Mouse (Mus musculus): ENCODE results near the gene A630001G21Rik. TPM values are rescaled to one million over a fixed set of nuclear protein-coding genes. Genes with fewer than 3 reads are reported as not detected.

Gene A630001G21Rik
- polyA plus RNA-seq, 1 experiment from 2014 or later = 1.8 TPM

- H3K27ac ChIP-seq (ENCODE audit: low read depth, low read length) = no peak overlapping the region
- no peaks in the 10 kb centered on the region for H3K27me3 ChIP-seq (ENCODE audit: control insufficient read depth, insufficient read depth, low read length)
- peak overlapping the region; percentile 38; the same call in 1 of the 2 replicates for H3K4me2 ChIP-seq (replicated peaks; ENCODE audit: low read depth, low read length)
- H3K9me3 ChIP-seq (ENCODE audit: control insufficient read depth, low read length) = no peaks in the 10 kb centered on the region
- H3K4me1 ChIP-seq (ENCODE audit: control insufficient read depth, insufficient read depth, low read length) = 0 out of 2 replicates have a peak, but pooled peaks cover 4% of the 10 kb centered on the region
- 74% methylated on average over 13 of the region's 13 CpGs for WGBS
- H3K9ac ChIP-seq (ENCODE audit: low read depth, low read length) = no peak overlapping the region
- ATAC-seq (ENCODE audit: low FRiP score, low TSS enrichment) = no peak
- no peaks in the 10 kb centered on the region for H3K36me3 ChIP-seq (ENCODE audit: control insufficient read depth, insufficient read depth, low read length)
- no peak overlapping the region for H3K4me3 ChIP-seq (ENCODE audit: low read length)
Measured at GRCm38 (mm10) chr1:85735463-85736123, 42.9 kb downstream of the A630001G21Rik start.

- Histone ChIP-seq H3K36me3 (ENCODE audit: control insufficient read depth, insufficient read depth, low read length) (no peaks in the 10 kb centered on the region), H3K9me3 (ENCODE audit: control insufficient read depth, low read length) (no peaks in the 10 kb centered on the region), H3K27ac (ENCODE audit: low read depth, low read length) (no peak overlapping the region), H3K27me3 (ENCODE audit: control insufficient read depth, insufficient read depth, low read length) (no peaks in the 10 kb centered on the region), H3K9ac (ENCODE audit: low read depth, low read length) (no peak overlapping the region), H3K4me3 (ENCODE audit: low read length) (no peak overlapping the region), H3K4me2 (replicated peaks; ENCODE audit: low read depth, low read length) (no peak overlapping the region), H3K4me1 (ENCODE audit: control insufficient read depth, insufficient read depth, low read length) (0 out of 2 replicates have a peak, but pooled peaks cover 4% of the 10 kb centered on the region)
- ATAC-seq (ENCODE audit: low FRiP score, low TSS enrichment) = no peak
- WGBS = 76% methylated on average over 1 of the region's 1 CpGs
Measured at GRCm38 (mm10) chr1:85734511-85734910, 43.9 kb downstream of the A630001G21Rik start.

GRCm38 (mm10) chr1:85732581-85732980 is 45.9 kb downstream of the A630001G21Rik start:
- Histone ChIP-seq H3K27ac (ENCODE audit: low read depth, low read length) (no peak overlapping the region), H3K9ac (ENCODE audit: low read depth, low read length) (no peak overlapping the region), H3K4me3 (ENCODE audit: low read length) (no peak overlapping the region), H3K9me3 (ENCODE audit: control insufficient read depth, low read length) (no peaks in the 10 kb centered on the region), H3K27me3 (ENCODE audit: control insufficient read depth, insufficient read depth, low read length) (no peaks in the 10 kb centered on the region), H3K4me2 (replicated peaks; ENCODE audit: low read depth, low read length) (no peak overlapping the region), H3K4me1 (ENCODE audit: control insufficient read depth, insufficient read depth, low read length) (0 out of 2 replicates have a peak, but pooled peaks cover 4% of the 10 kb centered on the region), H3K36me3 (ENCODE audit: control insufficient read depth, insufficient read depth, low read length) (no peaks in the 10 kb centered on the region)
- ATAC-seq (ENCODE audit: low FRiP score, low TSS enrichment) = no peak
- 75% methylated on average over 3 of the region's 3 CpGs for WGBS

GRCm38 (mm10) chr1:85730471-85730870 is 48.0 kb downstream of the A630001G21Rik start:
- ATAC-seq (ENCODE audit: low FRiP score, low TSS enrichment) = no peak
- H3K36me3 ChIP-seq (ENCODE audit: control insufficient read depth, insufficient read depth, low read length) = no peaks in the 10 kb centered on the region
- H3K9ac ChIP-seq (ENCODE audit: low read depth, low read length) = no peak overlapping the region
- no peaks in the 10 kb centered on the region for H3K27me3 ChIP-seq (ENCODE audit: control insufficient read depth, insufficient read depth, low read length)
- no peak overlapping the region for H3K27ac ChIP-seq (ENCODE audit: low read depth, low read length)
- no peaks in the 10 kb centered on the region for H3K9me3 ChIP-seq (ENCODE audit: control insufficient read depth, low read length)
- 81% methylated on average over 6 of the region's 6 CpGs for WGBS
- no peak overlapping the region for H3K4me2 ChIP-seq (replicated peaks; ENCODE audit: low read depth, low read length)
- H3K4me3 ChIP-seq (ENCODE audit: low read length) = no peak overlapping the region
- H3K4me1 ChIP-seq (ENCODE audit: control insufficient read depth, insufficient read depth, low read length) = no peaks in the 10 kb centered on the region

- H3K4me1 ChIP-seq (ENCODE audit: control insufficient read depth, insufficient read depth, low read length) = no peaks in the 10 kb centered on the region
- no peak overlapping the region for H3K4me2 ChIP-seq (replicated peaks; ENCODE audit: low read depth, low read length)
- WGBS = 69% methylated on average over 10 of the region's 10 CpGs
- no peak overlapping the region for H3K4me3 ChIP-seq (ENCODE audit: low read length)
- H3K27ac ChIP-seq (ENCODE audit: low read depth, low read length) = no peak overlapping the region
- no peak overlapping the region for H3K9ac ChIP-seq (ENCODE audit: low read depth, low read length)
- H3K9me3 ChIP-seq (ENCODE audit: control insufficient read depth, low read length) = no peaks in the 10 kb centered on the region
- no peaks in the 10 kb centered on the region for H3K27me3 ChIP-seq (ENCODE audit: control insufficient read depth, insufficient read depth, low read length)
- peak; percentile 53; the same call in 1 of the 2 replicates for ATAC-seq (ENCODE audit: low FRiP score, low TSS enrichment)
- no peaks in the 10 kb centered on the region for H3K36me3 ChIP-seq (ENCODE audit: control insufficient read depth, insufficient read depth, low read length)
Measured at GRCm38 (mm10) chr1:85720220-85720893, 58.1 kb downstream of the A630001G21Rik start.

- 46% methylated on average over 4 of the region's 4 CpGs for WGBS
- Histone ChIP-seq H3K4me3 (ENCODE audit: low read length) (no peak overlapping the region), H3K4me1 (ENCODE audit: control insufficient read depth, insufficient read depth, low read length) (no peaks in the 10 kb centered on the region), H3K9me3 (ENCODE audit: control insufficient read depth, low read length) (no peaks in the 10 kb centered on the region; the same call in 1 of the 2 replicates), H3K36me3 (ENCODE audit: control insufficient read depth, insufficient read depth, low read length) (no peaks in the 10 kb centered on the region), H3K27ac (ENCODE audit: low read depth, low read length) (no peak overlapping the region), H3K9ac (ENCODE audit: low read depth, low read length) (no peak overlapping the region), H3K27me3 (ENCODE audit: control insufficient read depth, insufficient read depth, low read length) (no peaks in the 10 kb centered on the region), H3K4me2 (replicated peaks; ENCODE audit: low read depth, low read length) (no peak overlapping the region)
- ATAC-seq (ENCODE audit: low FRiP score, low TSS enrichment) = 0 out of 2 replicates have a peak, but pooled peaks have one; percentile 8
Measured at GRCm38 (mm10) chr1:85719049-85719448, 59.4 kb downstream of the A630001G21Rik start.

- no peaks in the 10 kb centered on the region; the same call in 1 of the 2 replicates for H3K9me3 ChIP-seq (ENCODE audit: control insufficient read depth, low read length)
- H3K27me3 ChIP-seq (ENCODE audit: control insufficient read depth, insufficient read depth, low read length) = no peaks in the 10 kb centered on the region
- no peak overlapping the region for H3K4me3 ChIP-seq (ENCODE audit: low read length)
- no peak overlapping the region for H3K9ac ChIP-seq (ENCODE audit: low read depth, low read length)
- no peak for ATAC-seq (ENCODE audit: low FRiP score, low TSS enrichment)
- H3K27ac ChIP-seq (ENCODE audit: low read depth, low read length) = no peak overlapping the region
- no peaks in the 10 kb centered on the region for H3K36me3 ChIP-seq (ENCODE audit: control insufficient read depth, insufficient read depth, low read length)
- H3K4me1 ChIP-seq (ENCODE audit: control insufficient read depth, insufficient read depth, low read length) = no peaks in the 10 kb centered on the region
- H3K4me2 ChIP-seq (replicated peaks; ENCODE audit: low read depth, low read length) = no peak overlapping the region
- WGBS = 56% methylated on average over 7 of the region's 7 CpGs
Measured at GRCm38 (mm10) chr1:85716447-85717027, 61.9 kb downstream of the A630001G21Rik start.

- Histone ChIP-seq H3K4me1 (ENCODE audit: control insufficient read depth, insufficient read depth, low read length) (no peaks in the 10 kb centered on the region), H3K4me3 (ENCODE audit: low read length) (no peak overlapping the region), H3K4me2 (replicated peaks; ENCODE audit: low read depth, low read length) (no peak overlapping the region), H3K36me3 (ENCODE audit: control insufficient read depth, insufficient read depth, low read length) (no peaks in the 10 kb centered on the region), H3K9me3 (ENCODE audit: control insufficient read depth, low read length) (no peaks in the 10 kb centered on the region; the same call in 1 of the 2 replicates), H3K27ac (ENCODE audit: low read depth, low read length) (no peak overlapping the region), H3K9ac (ENCODE audit: low read depth, low read length) (no peak overlapping the region), H3K27me3 (ENCODE audit: control insufficient read depth, insufficient read depth, low read length) (no peaks in the 10 kb centered on the region)
- ATAC-seq (ENCODE audit: low FRiP score, low TSS enrichment) = no peak
Measured at GRCm38 (mm10) chr1:85714501-85714900, 63.9 kb downstream of the A630001G21Rik start.

GRCm38 (mm10) chr1:85706754-85707153 is 71.7 kb downstream of the A630001G21Rik start:
- Histone ChIP-seq H3K4me1 (ENCODE audit: control insufficient read depth, insufficient read depth, low read length) (0 out of 2 replicates have a peak, but pooled peaks cover 3% of the 10 kb centered on the region), H3K27me3 (ENCODE audit: control insufficient read depth, insufficient read depth, low read length) (no peaks in the 10 kb centered on the region), H3K4me2 (replicated peaks; ENCODE audit: low read depth, low read length) (no peak overlapping the region), H3K9ac (ENCODE audit: low read depth, low read length) (no peak overlapping the region), H3K4me3 (ENCODE audit: low read length) (no peak overlapping the region), H3K27ac (ENCODE audit: low read depth, low read length) (no peak overlapping the region), H3K9me3 (ENCODE audit: control insufficient read depth, low read length) (no peaks in the 10 kb centered on the region), H3K36me3 (ENCODE audit: control insufficient read depth, insufficient read depth, low read length) (no peaks in the 10 kb centered on the region)
- 100% methylated on average over 2 of the region's 2 CpGs for WGBS
- ATAC-seq (ENCODE audit: low FRiP score, low TSS enrichment) = no peak
